Mouse (Mus musculus): ENCODE measurements at regions not wholly inside any gene's neighbourhood (a gene's known extent, or its start where the extent isn't known, plus 50 kb on each side); places are given as distances from the start of the nearest gene placed in this dataset.

DNA sequence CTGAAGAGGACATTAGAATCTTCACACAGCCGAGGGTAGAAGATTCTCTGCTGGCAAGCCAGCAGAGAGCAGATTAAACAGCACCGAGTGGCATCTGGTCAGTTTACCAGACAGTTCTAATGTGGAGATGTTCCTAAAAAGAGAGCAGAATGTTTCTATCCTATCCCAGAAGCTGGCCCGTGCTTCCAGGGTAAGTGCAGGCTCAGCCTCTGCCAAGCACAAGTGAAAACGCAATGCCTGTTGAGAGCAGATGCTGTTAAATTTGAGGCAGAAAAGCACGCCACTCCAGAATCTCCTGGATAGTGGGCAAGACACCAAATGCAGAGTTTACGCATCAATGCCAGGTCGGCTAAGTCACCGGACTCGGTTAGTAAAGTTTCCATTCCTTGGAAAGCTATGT is 175.8 kb downstream of the Faxc start:
- Histone ChIP-seq H3K27me3 (no peaks in the 10 kb centered on the region), H3K36me3 (no peaks in the 10 kb centered on the region), H3K4me1 (peaks cover 16% of the 10 kb centered on the region), H3K9ac (no peak overlapping the region), H3K27ac (no peak overlapping the region), H3K4me3 (no peak overlapping the region), H3K9me3 (replicated peaks) (no peaks in the 10 kb centered on the region), H3K4me2 (replicated peaks) (no peak overlapping the region)
- no peak for ATAC-seq (ENCODE audit: low FRiP score)
- WGBS, result 89% methylated on average over 9 of the region's 9 CpGs

DNA sequence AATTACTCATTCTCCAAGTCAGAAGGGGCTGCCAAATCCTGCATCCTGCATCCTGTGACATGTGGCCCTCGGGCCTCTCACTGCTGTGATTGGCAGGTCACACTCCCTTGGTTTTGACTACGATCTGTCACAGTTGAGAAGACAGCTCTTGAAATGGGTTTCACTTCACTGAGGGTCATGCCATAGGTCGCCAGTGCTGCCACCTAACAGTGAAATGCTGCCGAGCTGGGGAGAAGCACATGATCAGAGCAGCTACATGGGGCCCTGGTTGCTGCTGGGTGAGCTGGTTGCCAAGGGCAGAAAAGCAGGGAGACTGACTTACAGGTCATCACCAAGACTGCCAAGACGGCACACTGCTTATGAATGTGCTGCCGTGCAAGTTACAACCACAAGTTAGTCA is 178.3 kb downstream of the Faxc start:
- Histone ChIP-seq H3K9me3 (replicated peaks) (no peaks in the 10 kb centered on the region), H3K4me3 (no peak overlapping the region), H3K9ac (no peak overlapping the region), H3K27ac (no peak overlapping the region), H3K4me2 (replicated peaks) (no peak overlapping the region), H3K27me3 (no peaks in the 10 kb centered on the region), H3K36me3 (no peaks in the 10 kb centered on the region), H3K4me1 (peaks cover 9% of the 10 kb centered on the region; the same call in 1 of the 2 replicates)
- 26% methylated on average over 6 of the region's 6 CpGs for WGBS
- peak; percentile 42; the same call in 1 of the 2 replicates for ATAC-seq (ENCODE audit: low FRiP score)

DNA sequence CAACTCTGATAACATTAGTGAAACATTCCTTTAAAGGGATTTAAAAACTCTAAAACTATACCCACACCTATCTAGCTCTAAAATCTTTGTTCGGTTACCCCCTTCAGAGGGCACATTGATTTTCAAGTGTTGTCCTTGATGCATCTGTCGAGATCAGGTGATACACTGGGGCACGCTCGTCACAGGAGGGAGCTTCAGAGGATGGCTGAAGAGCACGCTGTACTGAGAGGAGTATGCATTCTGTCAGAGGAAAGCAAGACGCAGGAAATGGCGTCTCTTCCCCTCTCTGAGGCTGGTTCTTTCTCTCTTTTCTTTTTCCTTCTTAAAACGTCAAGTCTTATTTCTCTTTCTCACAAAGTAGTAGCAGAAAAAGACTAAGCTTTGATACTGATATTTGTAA is 179.3 kb downstream of the Faxc start:
- no peak for ATAC-seq (ENCODE audit: low FRiP score)
- WGBS, result 53% methylated on average over 8 of the region's 8 CpGs

GRCm38 (mm10) chr4:22112209-22112608 is 181.1 kb downstream of the Faxc start:
- no peak overlapping the region for H3K4me2 ChIP-seq (replicated peaks)
- peaks cover 9% of the 10 kb centered on the region; the same call in 1 of the 2 replicates for H3K4me1 ChIP-seq
- H3K36me3 ChIP-seq, result no peaks in the 10 kb centered on the region
- no peak overlapping the region for H3K4me3 ChIP-seq
- H3K27me3 ChIP-seq, result no peaks in the 10 kb centered on the region
- H3K27ac ChIP-seq, result no peak overlapping the region
- ATAC-seq (ENCODE audit: low FRiP score), result peak; percentile 32; the same call in 1 of the 2 replicates
- H3K9me3 ChIP-seq (replicated peaks), result no peaks in the 10 kb centered on the region
- H3K9ac ChIP-seq, result no peak overlapping the region
- 56% methylated on average over 5 of the region's 5 CpGs for WGBS

More for the DNA sequence above, 179.3 kb downstream of the Faxc start:
- H3K4me3 ChIP-seq, result no peak overlapping the region
- no peaks in the 10 kb centered on the region for H3K9me3 ChIP-seq (replicated peaks)
- no peaks in the 10 kb centered on the region for H3K27me3 ChIP-seq
- no peak overlapping the region for H3K27ac ChIP-seq
- H3K9ac ChIP-seq, result no peak overlapping the region
- H3K4me2 ChIP-seq (replicated peaks), result no peak overlapping the region
- H3K4me1 ChIP-seq, result peaks cover 9% of the 10 kb centered on the region; the same call in 1 of the 2 replicates
- H3K36me3 ChIP-seq, result no peaks in the 10 kb centered on the region

DNA sequence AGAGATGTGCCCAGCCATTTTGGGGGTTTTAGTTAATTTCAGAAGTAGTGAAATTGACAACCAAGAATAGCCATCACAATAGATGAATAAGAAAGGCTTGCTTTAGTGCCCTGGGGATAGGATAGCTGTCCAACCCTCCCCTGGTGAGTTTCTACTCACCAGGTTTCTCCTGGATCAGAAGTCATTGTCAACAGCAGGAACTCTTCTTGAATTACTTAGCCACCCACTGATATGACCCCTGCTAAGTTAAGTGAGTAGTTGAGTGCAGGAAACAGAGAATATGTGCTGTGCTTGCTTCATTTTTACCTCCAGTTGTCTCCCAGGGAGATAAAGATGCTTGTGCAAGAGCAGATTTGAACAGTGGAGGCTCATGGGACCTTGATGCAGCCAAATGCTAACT is 183.3 kb downstream of the Faxc start:
- H3K4me3 ChIP-seq, result no peak overlapping the region
- H3K9ac ChIP-seq, result no peak overlapping the region
- no peak for ATAC-seq (ENCODE audit: low FRiP score)
- H3K4me2 ChIP-seq (replicated peaks), result no peak overlapping the region
- H3K9me3 ChIP-seq (replicated peaks), result no peaks in the 10 kb centered on the region
- no peaks in the 10 kb centered on the region for H3K27me3 ChIP-seq
- H3K27ac ChIP-seq, result no peak overlapping the region
- no peaks in the 10 kb centered on the region for H3K36me3 ChIP-seq
- peaks cover 5% of the 10 kb centered on the region; the same call in 1 of the 2 replicates for H3K4me1 ChIP-seq

GRCm38 (mm10) chr4:22119877-22120276 is 188.7 kb downstream of the Faxc start:
- H3K27me3 ChIP-seq, result no peaks in the 10 kb centered on the region
- no peaks in the 10 kb centered on the region for H3K36me3 ChIP-seq
- H3K9ac ChIP-seq, result no peak overlapping the region
- no peak overlapping the region for H3K4me3 ChIP-seq
- H3K4me2 ChIP-seq (replicated peaks), result no peak overlapping the region
- H3K27ac ChIP-seq, result no peak overlapping the region
- no peaks in the 10 kb centered on the region for H3K9me3 ChIP-seq (replicated peaks)
- ATAC-seq (ENCODE audit: low FRiP score), result no peak
- 71% methylated on average over 3 of the region's 3 CpGs for WGBS
- H3K4me1 ChIP-seq, result no peaks in the 10 kb centered on the region

GRCm38 (mm10) chr4:22120953-22121352 is 189.8 kb downstream of the Faxc start:
- no peak overlapping the region for H3K4me3 ChIP-seq
- H3K9me3 ChIP-seq (replicated peaks), result no peaks in the 10 kb centered on the region
- H3K27me3 ChIP-seq, result no peaks in the 10 kb centered on the region
- H3K4me1 ChIP-seq, result no peaks in the 10 kb centered on the region
- H3K27ac ChIP-seq, result no peak overlapping the region
- ATAC-seq (ENCODE audit: low FRiP score), result no peak
- no peak overlapping the region for H3K9ac ChIP-seq
- H3K36me3 ChIP-seq, result no peaks in the 10 kb centered on the region
- H3K4me2 ChIP-seq (replicated peaks), result no peak overlapping the region
- 58% methylated on average over 3 of the region's 3 CpGs for WGBS

DNA sequence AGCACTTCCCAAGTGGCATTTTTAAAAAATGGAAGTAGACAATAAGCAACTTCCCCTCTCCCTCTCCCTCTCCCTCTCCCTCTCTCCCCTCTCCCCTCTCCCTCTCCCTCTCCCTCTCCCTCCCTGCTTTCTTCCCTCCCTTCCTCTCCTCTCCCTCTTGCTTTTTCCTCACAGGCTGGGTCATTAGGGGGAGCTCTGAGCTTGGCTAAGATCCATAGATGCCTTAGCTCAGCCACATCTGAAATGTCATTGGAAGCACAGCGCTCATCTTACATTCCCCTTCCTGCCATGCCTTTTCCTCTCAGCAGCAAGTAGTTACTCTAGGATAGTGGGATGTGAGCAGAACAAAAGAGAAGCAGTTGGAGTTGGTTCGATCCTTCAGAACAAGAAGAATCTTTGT is 190.3 kb downstream of the Faxc start:
- Histone ChIP-seq H3K27me3 (no peaks in the 10 kb centered on the region), H3K9me3 (replicated peaks) (no peaks in the 10 kb centered on the region), H3K27ac (no peak overlapping the region), H3K36me3 (no peaks in the 10 kb centered on the region), H3K4me2 (replicated peaks) (no peak overlapping the region), H3K4me1 (no peaks in the 10 kb centered on the region), H3K9ac (no peak overlapping the region), H3K4me3 (no peak overlapping the region)
- 73% methylated on average over 2 of the region's 2 CpGs for WGBS
- ATAC-seq (ENCODE audit: low FRiP score), result no peak

DNA sequence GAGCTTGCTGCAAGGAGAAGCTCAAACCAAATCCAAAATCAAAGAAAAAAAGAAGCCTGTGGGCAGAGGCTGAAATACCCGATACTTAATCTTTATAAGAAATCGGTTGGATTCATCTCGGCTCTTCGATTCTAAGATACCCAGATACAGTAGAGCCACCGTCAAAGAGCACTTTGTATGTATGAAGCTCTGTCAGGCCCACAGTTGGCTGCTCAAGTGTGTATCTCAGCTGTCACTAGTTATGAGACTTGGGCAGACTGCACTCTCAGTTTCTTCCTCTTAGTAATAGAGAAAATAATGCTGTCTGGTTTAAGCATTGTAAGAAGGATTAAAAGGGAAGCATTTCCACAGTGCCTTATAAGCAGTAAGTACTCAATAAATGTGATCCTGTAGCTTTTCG is 193.7 kb downstream of the Faxc start:
- WGBS, result 88% methylated on average over 6 of the region's 6 CpGs
- no peak overlapping the region for H3K9ac ChIP-seq

GRCm38 (mm10) chr4:22130511-22130910 is 199.4 kb downstream of the Faxc start:
- H3K9me3 ChIP-seq (replicated peaks), result no peaks in the 10 kb centered on the region
- H3K36me3 ChIP-seq, result no peaks in the 10 kb centered on the region
- no peak overlapping the region for H3K4me3 ChIP-seq
- H3K27me3 ChIP-seq, result no peaks in the 10 kb centered on the region
- WGBS, result 90% methylated on average over 8 of the region's 8 CpGs
- ATAC-seq (ENCODE audit: low FRiP score), result no peak
- peaks cover 9% of the 10 kb centered on the region for H3K4me1 ChIP-seq
- no peak overlapping the region for H3K27ac ChIP-seq
- H3K4me2 ChIP-seq (replicated peaks), result no peak overlapping the region
- no peak overlapping the region for H3K9ac ChIP-seq

More for the DNA sequence above, 193.7 kb downstream of the Faxc start:
- no peaks in the 10 kb centered on the region for H3K27me3 ChIP-seq
- H3K27ac ChIP-seq, result no peak overlapping the region
- no peaks in the 10 kb centered on the region for H3K9me3 ChIP-seq (replicated peaks)
- H3K4me2 ChIP-seq (replicated peaks), result no peak overlapping the region
- no peak overlapping the region for H3K4me3 ChIP-seq
- H3K4me1 ChIP-seq, result no peaks in the 10 kb centered on the region
- H3K36me3 ChIP-seq, result no peaks in the 10 kb centered on the region
- ATAC-seq (ENCODE audit: low FRiP score), result no peak

GRCm38 (mm10) chr4:22131751-22132736 is 200.9 kb downstream of the Faxc start:
- no peaks in the 10 kb centered on the region for H3K36me3 ChIP-seq
- H3K9ac ChIP-seq, result no peak overlapping the region
- WGBS, result 64% methylated on average over 13 of the region's 13 CpGs
- H3K9me3 ChIP-seq (replicated peaks), result no peaks in the 10 kb centered on the region
- H3K27me3 ChIP-seq, result no peaks in the 10 kb centered on the region
- no peak overlapping the region for H3K4me2 ChIP-seq (replicated peaks)
- H3K27ac ChIP-seq, result no peak overlapping the region
- H3K4me1 ChIP-seq, result peaks cover 9% of the 10 kb centered on the region
- peak; percentile 83 for ATAC-seq (ENCODE audit: low FRiP score)
- H3K4me3 ChIP-seq, result no peak overlapping the region

DNA sequence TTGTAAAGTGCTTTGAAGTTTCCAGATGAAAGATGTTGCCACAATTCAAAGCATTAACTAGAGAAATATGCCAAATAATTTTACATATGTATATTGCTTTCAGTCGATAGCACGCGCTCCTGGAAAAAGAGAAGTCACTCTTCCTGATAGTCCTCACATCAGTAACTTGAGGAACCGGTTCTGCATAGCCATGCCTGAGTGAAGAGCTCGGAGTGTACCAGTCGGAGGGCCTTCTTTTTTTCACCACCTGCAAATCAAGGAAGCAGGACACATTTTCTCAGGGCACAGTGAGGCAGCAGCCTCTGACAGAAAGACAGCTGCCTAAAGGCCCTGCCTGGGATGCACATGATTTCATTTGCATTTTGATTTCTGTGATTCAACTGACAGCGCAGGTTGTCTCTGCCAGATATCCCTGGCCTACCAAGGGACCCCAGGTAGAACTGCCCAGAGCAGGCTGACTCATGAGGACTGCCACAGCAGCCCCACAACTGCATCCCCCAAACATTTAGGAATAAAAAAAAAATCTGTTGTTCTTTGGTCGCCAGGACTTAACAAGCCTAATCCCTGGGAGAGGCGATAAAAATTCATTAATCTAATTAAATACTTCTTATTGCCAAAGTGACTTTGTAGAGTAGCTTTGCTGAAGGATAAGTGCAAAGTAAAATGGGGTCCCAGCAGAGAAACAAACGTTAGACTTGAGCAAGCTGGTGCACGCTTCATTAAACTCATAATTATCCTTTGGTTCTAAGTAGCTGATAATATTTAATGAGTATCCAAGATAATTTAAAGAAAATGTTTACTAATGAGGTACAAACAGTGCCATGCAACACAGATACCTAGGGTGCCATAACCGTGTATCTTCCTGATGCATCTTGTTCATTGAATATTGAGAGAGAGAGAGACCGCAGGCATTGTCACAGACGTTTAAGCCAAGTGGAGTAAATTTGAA is 202.7 kb downstream of the Faxc start:
- Histone ChIP-seq H3K9me3 (replicated peaks) (no peaks in the 10 kb centered on the region), H3K4me2 (replicated peaks) (no peak overlapping the region), H3K36me3 (no peaks in the 10 kb centered on the region), H3K9ac (no peak overlapping the region), H3K27me3 (no peaks in the 10 kb centered on the region), H3K4me1 (peaks cover 9% of the 10 kb centered on the region), H3K27ac (no peak overlapping the region), H3K4me3 (no peak overlapping the region)
- WGBS, result 47% methylated on average over 14 of the region's 14 CpGs
- ATAC-seq (ENCODE audit: low FRiP score), result no peak
